Mouse (Mus musculus) midbrain, embryonic 14.5 days (tissue): Measurements from ENCODE around the gene Nit1. TPM values are rescaled to one million over a fixed set of nuclear protein-coding genes. Genes with fewer than 3 reads are reported as not detected.
A peak's percentile ranks its signal among the peaks of the same experiment; 100 is the strongest.
"Not testable (repeated sequence)": the region's sequence is repeated elsewhere in the genome, so short reads cannot be mapped to it uniquely, and the experiment has no call there.

Experiments
- ATAC-seq: fragments of 200-750 bp; cut with Nextera tagmentation; 2 replicates; pipeline ENCODE4 v1.8.0; 2017; ENCODE audit warnings: moderate number of reproducible peaks, moderate library complexity; ENCODE audit not compliant: low FRiP score, low TSS enrichment
- DNase-seq: peaks from one replicate; pipeline ENCODE4 v3.0.0-alpha.2; 2015
- H3K27ac ChIP-seq: fragments of 300-500 bp; sonication (generic); replicated peaks from 2 replicates; pipeline ENCODE4 v1.5.1; 2014; ENCODE audit warnings: mild to moderate bottlenecking, low read depth, low read length, moderate library complexity
- H3K27me3 ChIP-seq: fragments of 300-500 bp; sonication (generic); 2 replicates; pipeline ENCODE4 v1.6.1; 2014; ENCODE audit warnings: low read length, control low read depth, mixed read lengths; ENCODE audit not compliant: control insufficient read depth, insufficient read depth
- H3K36me3 ChIP-seq: fragments of 300-500 bp; sonication (generic); 2 replicates; pipeline ENCODE4 v1.6.1; 2014; ENCODE audit warnings: low read length, control low read depth; ENCODE audit not compliant: control insufficient read depth, insufficient read depth
- H3K4me1 ChIP-seq: fragments of 300-500 bp; sonication (generic); 2 replicates; pipeline ENCODE4 v1.6.1; 2014; ENCODE audit warnings: mild to moderate bottlenecking, antibody characterized with exemption, low read length, control low read depth; ENCODE audit not compliant: control insufficient read depth, insufficient read depth
- H3K4me2 ChIP-seq: fragments of 300-500 bp; sonication (generic); 2 replicates; pipeline ENCODE4 v1.6.1; 2014; ENCODE audit warnings: mild to moderate bottlenecking, low read length, moderate library complexity
- H3K4me3 ChIP-seq: fragments of 300-500 bp; sonication (generic); replicated peaks from 2 replicates; pipeline ENCODE4 v1.5.1; 2014; ENCODE audit warnings: low read depth, low read length
- H3K9ac ChIP-seq: fragments of 300-500 bp; sonication (generic); replicated peaks from 2 replicates; pipeline ENCODE4 v1.6.1; 2014; ENCODE audit warnings: mild to moderate bottlenecking, low read length, moderate library complexity
- H3K9me3 ChIP-seq: fragments of 300-500 bp; sonication (generic); 2 replicates; pipeline ENCODE4 v1.6.1; 2016; ENCODE audit warnings: low read length, control low read depth, mixed read lengths; ENCODE audit not compliant: control insufficient read depth
- WGBS: fragments of 180-500 bp; shearing (Covaris S2); extraction: QIAGEN DNeasy Blood & Tissue Kit; methylation state at CpG from one replicate; pipeline ENCODE4 v1.1.7; 2014; 5-methylcytosine and 5-hydroxymethylcytosine counted together
- polyA plus RNA-seq: library from polyadenylated mRNA; unstranded; fragments of >200 nt; fragmentation: Nextera tagmentation; extraction: Ambion mirVana; gene quantifications from 2 replicates; pipeline ENCODE4 v1.2.1, GENCODE M21; 2014

The Nit1 gene
- polyA plus RNA-seq, 1 experiment from 2014 or later: 39.1 TPM

- H3K9me3 ChIP-seq: peaks cover 7% of the 10 kb centered on the region
- H3K27ac ChIP-seq: no peak overlapping the region
- no peaks in the 10 kb centered on the region for H3K27me3 ChIP-seq
- H3K4me3 ChIP-seq: no peak overlapping the region
- DNase-seq (no peak), ATAC-seq (no peak)
- H3K4me1 ChIP-seq: peaks cover 16% of the 10 kb centered on the region
- no peak overlapping the region for H3K9ac ChIP-seq
- 96% methylated on average over 16 of the region's 16 CpGs for WGBS
- peaks cover 61% of the 10 kb centered on the region for H3K36me3 ChIP-seq
- no peak overlapping the region for H3K4me2 ChIP-seq
Measured at GRCm38 (mm10) chr1:171342262-171343207, 2.9 kb downstream of the Nit1 start.

- no peak for ATAC-seq
- WGBS: 2% methylated on average over 4 of the region's 4 CpGs
Measured at GRCm38 (mm10) chr1:171330216-171330560, 15.3 kb downstream of the Nit1 start.

GRCm38 (mm10) chr1:171329433-171330215, 15.8 kb downstream of the Nit1 start:
- WGBS: 1% methylated on average over 60 of the region's 61 CpGs
- DNase-seq (peak; percentile 93), ATAC-seq (peak; percentile 88)
- H3K27ac ChIP-seq: peak overlapping the region; percentile 99
- H3K36me3 ChIP-seq: peaks cover 7% of the 10 kb centered on the region; the same call in 1 of the 2 replicates
- peaks cover 32% of the 10 kb centered on the region for H3K4me1 ChIP-seq
- H3K9me3 ChIP-seq: no peaks in the 10 kb centered on the region
- H3K4me2 ChIP-seq: peak overlapping the region; percentile 83
- H3K4me3 ChIP-seq: peak overlapping the region; percentile 82
- no peaks in the 10 kb centered on the region for H3K27me3 ChIP-seq
- H3K9ac ChIP-seq: peak overlapping the region; percentile 84

More at GRCm38 (mm10) chr1:171330216-171330560, 15.3 kb downstream of the Nit1 start:
- Histone ChIP-seq H3K9me3 (no peaks in the 10 kb centered on the region), H3K4me1 (peaks cover 32% of the 10 kb centered on the region), H3K4me2 (peak overlapping the region; percentile 83), H3K27me3 (no peaks in the 10 kb centered on the region), H3K9ac (peak overlapping the region; percentile 84), H3K4me3 (peak overlapping the region; percentile 82), H3K27ac (peak overlapping the region; percentile 99), H3K36me3 (peaks cover 7% of the 10 kb centered on the region; the same call in 1 of the 2 replicates)
- no peak for DNase-seq

DNA sequence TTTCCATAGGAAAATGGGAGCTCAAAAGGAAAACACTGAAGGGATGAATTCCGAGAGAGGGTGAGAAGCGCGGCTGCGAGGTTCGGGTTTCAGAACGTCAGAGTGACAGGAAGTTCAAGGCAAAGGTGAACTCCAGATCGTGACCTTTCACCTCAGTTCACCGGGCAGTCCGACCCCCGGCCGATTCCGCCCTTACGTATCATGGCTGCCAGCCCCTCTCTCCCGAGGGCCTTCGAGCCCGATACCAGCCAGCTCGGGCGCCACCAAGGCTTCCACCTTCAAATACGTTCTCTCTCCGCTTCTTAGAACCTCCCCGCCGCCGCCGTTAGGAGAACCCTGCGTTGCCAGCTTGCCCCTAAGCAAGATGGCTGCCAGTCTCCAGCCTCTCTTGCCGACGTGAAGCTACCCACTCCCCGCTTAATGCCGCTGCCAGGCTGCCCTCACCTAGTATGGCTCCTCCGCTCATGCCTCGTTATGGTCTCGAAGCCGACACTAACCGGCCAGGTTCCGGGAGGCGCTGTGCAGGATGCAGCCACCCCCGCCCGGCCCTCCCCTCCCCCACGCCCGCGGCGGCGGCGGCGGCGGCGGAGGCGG, 16.5 kb downstream of the Nit1 start, which contains the start of gene Dedd:
Dedd (plus strand) TSS at position 307 of the 594 bp plus-strand sequence.
- peak; percentile 96 for DNase-seq
- peaks cover 32% of the 10 kb centered on the region for H3K4me1 ChIP-seq
- H3K36me3 ChIP-seq: peaks cover 7% of the 10 kb centered on the region; the same call in 1 of the 2 replicates
- peak; percentile 96 for ATAC-seq
- peak within 1 kb of the TSS; percentile 82 for H3K4me3 ChIP-seq
- peak within 1 kb of the TSS; percentile 84 for H3K9ac ChIP-seq
- H3K4me2 ChIP-seq: peak within 1 kb of the TSS; percentile 83
- WGBS: under 1% methylated on average over 48 of the region's 48 CpGs
- H3K27ac ChIP-seq: peak within 1 kb of the TSS; percentile 99
- no peaks in the 10 kb centered on the region for H3K27me3 ChIP-seq
- H3K9me3 ChIP-seq: no peaks in the 10 kb centered on the region

GRCm38 (mm10) chr1:171328244-171328643, 17.2 kb downstream of the Nit1 start:
- Histone ChIP-seq H3K4me1 (peaks cover 32% of the 10 kb centered on the region), H3K27me3 (no peaks in the 10 kb centered on the region), H3K9me3 (no peaks in the 10 kb centered on the region), H3K4me3 (peak overlapping the region; percentile 82), H3K27ac (peak overlapping the region; percentile 99), H3K9ac (peak overlapping the region; percentile 84), H3K36me3 (0 out of 2 replicates have a peak, but pooled peaks cover 5% of the 10 kb centered on the region), H3K4me2 (peak overlapping the region; percentile 83)
- WGBS: 33% methylated on average over 9 of the region's 9 CpGs
- DNase-seq: peak; percentile 68
- ATAC-seq: no peak

DNA sequence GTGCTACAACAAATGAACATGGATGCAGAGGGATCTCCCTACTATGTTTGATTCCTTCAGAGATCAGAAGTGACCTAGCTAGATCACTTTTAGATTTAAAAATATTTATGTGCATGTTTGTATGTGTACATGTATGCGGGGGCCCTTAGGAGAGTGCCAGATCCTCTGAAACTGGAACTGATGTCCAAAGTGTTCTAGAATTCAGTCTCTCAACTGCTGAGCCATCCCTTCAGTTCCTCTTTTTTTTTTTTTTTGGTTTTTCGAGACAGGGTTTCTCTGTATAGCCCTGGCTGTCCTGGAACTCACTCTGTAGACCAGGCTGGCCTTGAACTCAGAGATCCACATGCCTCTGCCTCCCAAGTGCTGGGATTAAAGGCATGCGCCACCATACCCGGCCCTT, 18.9 kb downstream of the Nit1 start:
- H3K9me3 ChIP-seq, H3K4me2 ChIP-seq, ATAC-seq, H3K27ac ChIP-seq, DNase-seq, H3K4me3 ChIP-seq, H3K36me3 ChIP-seq, H3K27me3 ChIP-seq, H3K9ac ChIP-seq: not testable (repeated sequence)
- H3K4me1 ChIP-seq: peaks cover 25% of the 10 kb centered on the region
- WGBS: 83% methylated on average over 4 of the region's 4 CpGs

DNA sequence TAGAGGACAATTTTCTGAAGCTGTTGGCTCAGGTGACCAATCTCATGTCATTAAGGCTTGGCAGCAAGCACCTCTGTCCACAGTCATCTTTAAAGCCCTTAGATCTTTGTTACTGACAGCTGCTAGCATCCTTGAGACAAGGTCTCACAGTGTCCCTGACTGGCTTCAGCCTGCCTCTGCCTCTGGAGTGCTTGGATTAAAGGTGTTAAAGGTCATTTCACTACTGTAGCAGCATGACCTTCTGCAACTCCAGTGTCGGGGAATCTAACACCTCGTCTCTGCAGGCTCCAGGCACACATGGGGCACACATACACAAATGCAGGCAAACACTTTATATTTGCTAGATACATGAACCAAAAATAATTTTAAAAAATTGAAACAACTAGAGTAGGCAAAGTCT, 19.9 kb downstream of the Nit1 start:
- Histone ChIP-seq H3K9me3 (no peaks in the 10 kb centered on the region), H3K4me2 (no peak overlapping the region), H3K9ac (no peak overlapping the region), H3K27ac (no peak overlapping the region), H3K27me3 (no peaks in the 10 kb centered on the region), H3K36me3 (no peaks in the 10 kb centered on the region), H3K4me1 (peaks cover 17% of the 10 kb centered on the region), H3K4me3 (no peak overlapping the region)
- no peak for DNase-seq
- 94% methylated on average over 2 of the region's 2 CpGs for WGBS
- no peak for ATAC-seq

DNA sequence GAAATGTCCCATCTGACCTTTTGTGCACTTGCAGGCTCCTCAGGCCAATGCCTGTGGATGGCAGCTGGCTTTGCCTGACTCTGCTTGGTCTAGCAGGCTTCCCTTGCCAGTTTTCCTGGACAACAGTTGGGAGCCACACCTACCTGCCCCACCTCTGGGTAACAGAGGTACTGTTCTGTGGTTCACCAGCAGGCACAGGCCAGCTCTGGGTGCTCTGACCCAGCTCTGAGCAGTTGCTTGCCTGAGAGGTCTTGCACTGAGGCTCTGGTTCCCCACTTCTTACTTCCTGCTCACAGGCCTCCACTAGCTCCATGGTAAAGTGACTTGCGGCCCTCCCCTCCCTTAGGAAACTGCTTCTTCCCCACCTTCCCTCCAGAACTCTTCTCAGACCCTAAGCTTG, 23.4 kb downstream of the Nit1 start:
- Histone ChIP-seq H3K4me1 (peaks cover under 1% of the 10 kb centered on the region; the same call in 1 of the 2 replicates), H3K9me3 (no peaks in the 10 kb centered on the region), H3K9ac (no peak overlapping the region), H3K36me3 (no peaks in the 10 kb centered on the region), H3K4me2 (no peak overlapping the region), H3K27ac (no peak overlapping the region), H3K27me3 (no peaks in the 10 kb centered on the region), H3K4me3 (no peak overlapping the region)
- ATAC-seq (no peak), DNase-seq (no peak)
- WGBS: 85% methylated on average over 1 of the region's 1 CpGs
